Mouse (Mus musculus): ENCODE results near the gene Tmem201.

GRCm38 (mm10) chr4:149727636-149728035 lies 10.2 kb downstream of the Tmem201 start:
- TF ChIP-seq POLR2A (IDR thresholded peaks at IDR 0.05; ENCODE audit: borderline replicate concordance, control insufficient read depth, low read depth, low read length) (no peak), CTCF (IDR thresholded peaks at IDR 0.05; ENCODE audit: control insufficient read depth, insufficient read depth, low read length) (no peak)

All from bone marrow, adult 2 months (tissue).